Mouse (Mus musculus): ENCODE data around the gene Tead1.

- TF ChIP-seq POLR2A (IDR thresholded peaks at IDR 0.05; ENCODE audit: insufficient read length, low read depth) (no peak), MYOD1 (IDR thresholded peaks at IDR 0.05; ENCODE audit: control insufficient read depth in 1 of 3, insufficient read length in 2 of 3, low read depth in 2 of 3) (no peak), MAX (IDR thresholded peaks at IDR 0.05; ENCODE audit: low read depth) (no peak), TCF12 (IDR thresholded peaks at IDR 0.05; ENCODE audit: insufficient read depth, poor library complexity, severe bottlenecking) (no peak), CEBPB (IDR thresholded peaks at IDR 0.05; ENCODE audit: insufficient read depth, poor library complexity, severe bottlenecking) (no peak), POLR2AphosphoS2 (IDR thresholded peaks at IDR 0.05; ENCODE audit: insufficient read length, low read depth) (no peak), USF1 (IDR thresholded peaks at IDR 0.05; ENCODE audit: low read depth) (no peak)
Measured at GRCm38 (mm10) chr7:112717676-112718075, 38.6 kb downstream of the Tead1 start.

Measured in myocyte (in vitro differentiated cells).